Mouse (Mus musculus): ENCODE results near the gene Tex35. TPM values are rescaled to one million over a fixed set of nuclear protein-coding genes. Genes with fewer than 3 reads are reported as not detected.

Gene Tex35
- total RNA-seq, 1 experiment from 2014 or later, result not detected

DNA sequence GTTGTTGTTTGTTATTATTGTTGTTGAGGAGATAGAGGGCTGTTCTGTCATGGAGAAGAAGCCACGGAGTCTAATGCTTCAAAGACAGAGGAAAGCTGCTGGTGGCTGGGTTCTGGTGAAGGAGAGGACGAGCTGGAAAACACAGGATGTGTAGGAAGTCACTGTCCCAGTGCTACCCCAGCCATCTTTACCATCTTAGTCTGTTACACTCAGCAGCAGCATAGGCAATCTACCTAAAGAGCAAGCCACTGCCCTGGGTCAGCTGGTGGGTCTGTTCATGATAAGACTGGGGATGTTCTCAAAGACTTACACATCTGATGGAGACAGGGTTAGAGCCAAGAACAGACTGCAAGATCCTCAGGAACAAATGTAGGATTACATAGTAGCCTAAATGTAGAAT lies 58.6 kb downstream of the Tex35 start:
- no peak for DNase-seq

Other genes starting within 250 kb of the Tex35 start
- 28.6 and 30.3 TPM in 2 replicates for gene Ralgps2, start 169.1 kb downstream of the Tex35 start, total RNA-seq (2021)